Mouse (Mus musculus): ENCODE data around the gene 0610040J01Rik. TPM values are rescaled to one million over a fixed set of nuclear protein-coding genes. Genes with fewer than 3 reads are reported as not detected.

Gene 0610040J01Rik
- polyA plus RNA-seq, 1 experiment from 2014 or later = 40.6 TPM

DNA sequence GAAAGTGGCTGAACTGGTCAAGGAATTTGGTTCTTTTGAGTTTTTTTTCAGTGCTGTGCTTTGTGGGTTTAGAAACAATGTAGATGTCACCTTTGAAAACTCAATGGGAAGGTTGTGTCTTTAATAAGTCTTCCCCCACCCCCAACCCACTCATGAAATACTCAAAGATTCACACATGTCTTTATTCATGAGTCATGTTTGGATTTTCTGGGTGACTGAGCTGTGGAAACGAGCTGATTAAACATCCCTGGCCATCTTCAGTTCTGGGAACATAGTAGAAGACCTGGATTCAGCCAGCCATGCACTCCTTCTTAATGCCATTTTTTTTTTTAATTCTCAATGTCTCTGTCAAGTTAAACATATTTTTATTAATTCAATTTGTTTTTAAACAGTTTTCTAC lies 38.6 kb upstream of the 0610040J01Rik start:
- no peak for ATAC-seq
- H3K27me3 ChIP-seq (replicated peaks; ENCODE audit: control insufficient read depth, insufficient read depth, low read length) = no peaks in the 10 kb centered on the region
- no peaks in the 10 kb centered on the region for H3K4me1 ChIP-seq (replicated peaks; ENCODE audit: control insufficient read depth, insufficient read depth, low read length)
- no peak overlapping the region for H3K4me2 ChIP-seq (replicated peaks; ENCODE audit: low read depth)
- WGBS = 58% methylated on average over 1 of the region's 1 CpGs
- no peaks in the 10 kb centered on the region for H3K36me3 ChIP-seq (ENCODE audit: control insufficient read depth, insufficient read depth)
- H3K9me3 ChIP-seq (ENCODE audit: control insufficient read depth) = no peaks in the 10 kb centered on the region
- no peak for TF ChIP-seq CTCF (IDR thresholded peaks at IDR 0.05; ENCODE audit: low read depth)
- H3K9ac ChIP-seq (ENCODE audit: low read depth, low read length) = no peak overlapping the region
- H3K27ac ChIP-seq (ENCODE audit: low read depth, low read length) = no peak overlapping the region
- no peak overlapping the region for H3K4me3 ChIP-seq (ENCODE audit: low read depth, low read length)

DNA sequence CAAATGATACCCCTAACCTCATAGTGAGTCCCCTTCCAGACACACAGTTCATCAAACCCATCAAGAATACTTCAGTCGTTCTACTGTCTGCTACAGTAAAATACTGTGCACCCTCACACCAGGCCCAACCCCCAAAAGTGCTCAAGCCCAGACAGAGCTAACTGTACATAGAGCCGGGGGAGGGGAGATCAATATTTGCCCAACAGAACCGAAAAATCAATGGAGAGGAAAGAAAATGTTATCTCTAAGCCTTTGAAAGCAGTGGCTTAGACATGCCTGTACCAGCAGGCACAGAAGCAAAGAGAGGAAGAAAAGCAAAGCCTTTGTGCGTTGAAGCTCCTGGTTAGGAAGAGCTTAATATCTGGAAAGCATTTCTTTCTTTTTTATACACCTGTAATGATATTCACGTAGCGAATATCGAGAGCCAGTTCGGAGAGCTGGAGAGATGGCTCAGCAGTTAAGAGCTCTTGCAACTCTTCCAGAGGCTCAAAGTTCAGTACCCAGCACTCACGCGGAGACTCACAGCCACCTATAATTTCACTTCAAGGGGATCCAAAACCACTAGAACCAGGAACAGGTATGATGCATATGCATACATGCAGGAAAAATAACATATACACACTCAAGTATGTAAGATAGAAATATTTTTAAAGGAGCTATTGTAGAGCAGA lies 23.9 kb upstream of the 0610040J01Rik start:
- H3K9ac ChIP-seq (ENCODE audit: low read depth, low read length) = no peak overlapping the region
- H3K36me3 ChIP-seq (ENCODE audit: control insufficient read depth, insufficient read depth) = no peaks in the 10 kb centered on the region
- H3K4me1 ChIP-seq (replicated peaks; ENCODE audit: control insufficient read depth, insufficient read depth, low read length) = no peaks in the 10 kb centered on the region
- H3K4me2 ChIP-seq (replicated peaks; ENCODE audit: low read depth) = no peak overlapping the region
- no peaks in the 10 kb centered on the region for H3K27me3 ChIP-seq (replicated peaks; ENCODE audit: control insufficient read depth, insufficient read depth, low read length)
- H3K4me3 ChIP-seq (ENCODE audit: low read depth, low read length) = no peak overlapping the region
- no peak for ATAC-seq
- TF ChIP-seq CTCF (IDR thresholded peaks at IDR 0.05; ENCODE audit: low read depth) = no peak
- H3K9me3 ChIP-seq (ENCODE audit: control insufficient read depth) = no peaks in the 10 kb centered on the region
- no peak overlapping the region for H3K27ac ChIP-seq (ENCODE audit: low read depth, low read length)
- WGBS = 58% methylated on average over 10 of the region's 10 CpGs

GRCm38 (mm10) chr5:63812509-63812865 lies 324 bp downstream of the 0610040J01Rik start:
- Histone ChIP-seq H3K9me3 (ENCODE audit: control insufficient read depth) (no peaks in the 10 kb centered on the region), H3K4me1 (replicated peaks; ENCODE audit: control insufficient read depth, insufficient read depth, low read length) (peaks cover 4% of the 10 kb centered on the region), H3K4me3 (ENCODE audit: low read depth, low read length) (peak overlapping the region; percentile 59), H3K36me3 (ENCODE audit: control insufficient read depth, insufficient read depth) (no peaks in the 10 kb centered on the region), H3K9ac (ENCODE audit: low read depth, low read length) (peak overlapping the region; percentile 64), H3K4me2 (replicated peaks; ENCODE audit: low read depth) (peak overlapping the region; percentile 91), H3K27me3 (replicated peaks; ENCODE audit: control insufficient read depth, insufficient read depth, low read length) (0 out of 2 replicates have a peak, but pooled peaks cover 3% of the 10 kb centered on the region), H3K27ac (ENCODE audit: low read depth, low read length) (peak overlapping the region; percentile 75)
- under 1% methylated on average over 26 of the region's 26 CpGs for WGBS
- no peak for TF ChIP-seq CTCF (IDR thresholded peaks at IDR 0.05; ENCODE audit: low read depth)
- ATAC-seq = no peak

- Histone ChIP-seq H3K4me1 (replicated peaks; ENCODE audit: control insufficient read depth, insufficient read depth, low read length) (peaks cover 21% of the 10 kb centered on the region), H3K4me2 (replicated peaks; ENCODE audit: low read depth) (no peak overlapping the region; the same call in 1 of the 2 replicates), H3K9ac (ENCODE audit: low read depth, low read length) (no peak overlapping the region), H3K36me3 (ENCODE audit: control insufficient read depth, insufficient read depth) (no peaks in the 10 kb centered on the region), H3K27ac (ENCODE audit: low read depth, low read length) (peak overlapping the region; percentile 67), H3K27me3 (replicated peaks; ENCODE audit: control insufficient read depth, insufficient read depth, low read length) (0 out of 2 replicates have a peak, but pooled peaks cover 3% of the 10 kb centered on the region), H3K9me3 (ENCODE audit: control insufficient read depth) (no peaks in the 10 kb centered on the region), H3K4me3 (ENCODE audit: low read depth, low read length) (no peak overlapping the region)
- TF ChIP-seq CTCF (IDR thresholded peaks at IDR 0.05; ENCODE audit: low read depth) = no peak
- 35% methylated on average over 7 of the region's 7 CpGs for WGBS
- ATAC-seq = peak; percentile 85
These were observed 4.5 kb downstream of the 0610040J01Rik start for GRCm38 (mm10) chr5:63816643-63817042.

GRCm38 (mm10) chr5:63817270-63817669 lies 5.1 kb downstream of the 0610040J01Rik start:
- Histone ChIP-seq H3K36me3 (ENCODE audit: control insufficient read depth, insufficient read depth) (no peaks in the 10 kb centered on the region), H3K4me1 (replicated peaks; ENCODE audit: control insufficient read depth, insufficient read depth, low read length) (peaks cover 21% of the 10 kb centered on the region), H3K27ac (ENCODE audit: low read depth, low read length) (peak overlapping the region; percentile 67), H3K4me3 (ENCODE audit: low read depth, low read length) (no peak overlapping the region), H3K9me3 (ENCODE audit: control insufficient read depth) (no peaks in the 10 kb centered on the region), H3K4me2 (replicated peaks; ENCODE audit: low read depth) (peak overlapping the region; percentile 27; the same call in 1 of the 2 replicates), H3K9ac (ENCODE audit: low read depth, low read length) (0 out of 2 replicates have a peak overlapping the region, but pooled peaks have one; percentile 8), H3K27me3 (replicated peaks; ENCODE audit: control insufficient read depth, insufficient read depth, low read length) (0 out of 2 replicates have a peak, but pooled peaks cover 2% of the 10 kb centered on the region)
- ATAC-seq = peak; percentile 54
- 36% methylated on average over 5 of the region's 5 CpGs for WGBS
- TF ChIP-seq CTCF (IDR thresholded peaks at IDR 0.05; ENCODE audit: low read depth) = no peak

DNA sequence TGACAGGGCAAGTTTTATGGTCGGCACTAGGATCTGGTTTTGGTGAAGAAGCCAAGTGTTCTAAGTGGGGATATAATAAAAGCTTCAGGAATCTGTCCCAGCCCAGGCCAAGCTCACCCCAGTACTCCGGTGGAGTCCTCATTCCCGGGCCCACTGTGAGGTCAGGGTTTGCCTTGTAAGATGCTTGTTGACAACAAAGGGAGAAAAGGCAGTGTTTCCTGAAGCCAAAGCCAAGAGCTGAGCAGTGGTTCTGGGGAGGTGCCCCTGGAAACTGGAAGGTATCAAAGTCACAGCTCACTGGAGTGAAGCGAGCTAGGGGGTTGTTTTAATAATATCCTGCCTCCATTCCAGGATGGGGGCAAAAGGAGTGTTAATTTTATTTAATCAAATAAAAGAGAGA lies 6.8 kb downstream of the 0610040J01Rik start:
- ATAC-seq = no peak
- H3K27ac ChIP-seq (ENCODE audit: low read depth, low read length) = peak overlapping the region; percentile 67; the same call in 1 of the 2 replicates

More for the DNA sequence above, 6.8 kb downstream of the 0610040J01Rik start:
- H3K4me2 ChIP-seq (replicated peaks; ENCODE audit: low read depth) = no peak overlapping the region
- no peaks in the 10 kb centered on the region for H3K27me3 ChIP-seq (replicated peaks; ENCODE audit: control insufficient read depth, insufficient read depth, low read length)
- H3K36me3 ChIP-seq (ENCODE audit: control insufficient read depth, insufficient read depth) = no peaks in the 10 kb centered on the region
- H3K9ac ChIP-seq (ENCODE audit: low read depth, low read length) = no peak overlapping the region
- no peak overlapping the region for H3K4me3 ChIP-seq (ENCODE audit: low read depth, low read length)
- no peak for TF ChIP-seq CTCF (IDR thresholded peaks at IDR 0.05; ENCODE audit: low read depth)
- WGBS = 18% methylated on average over 4 of the region's 4 CpGs
- peaks cover 21% of the 10 kb centered on the region for H3K4me1 ChIP-seq (replicated peaks; ENCODE audit: control insufficient read depth, insufficient read depth, low read length)
- no peaks in the 10 kb centered on the region for H3K9me3 ChIP-seq (ENCODE audit: control insufficient read depth)

Data from intestine, postnatal 0 days (tissue).